Mouse (Mus musculus) embryonic facial prominence, embryonic 14.5 days (tissue): ENCODE measurements around the gene Atp6v0c. TPM values are rescaled to one million over a fixed set of nuclear protein-coding genes. Genes with fewer than 3 reads are reported as not detected.

Experiments used
- ATAC-seq: fragments of 200-750 bp; cut with Nextera tagmentation; 2 replicates; pipeline ENCODE4 v1.8.0; 2017; ENCODE audit warnings: low read depth, moderate number of reproducible peaks, moderate TSS enrichment
- DNase-seq: peaks from one replicate; pipeline ENCODE4 v3.0.0-alpha.2; 2015; ENCODE audit warnings: low spot score
- H3K27ac ChIP-seq: fragments of 300-500 bp; sonication (generic); replicated peaks from 2 replicates; pipeline ENCODE4 v1.5.1; 2014; ENCODE audit warnings: low read depth, mild to moderate bottlenecking, low read length, moderate library complexity
- H3K27me3 ChIP-seq: fragments of 300-500 bp; sonication (generic); replicated peaks from 2 replicates; pipeline ENCODE4 v1.6.1; 2014; ENCODE audit warnings: low read length; ENCODE audit not compliant: control insufficient read depth, insufficient read depth
- H3K36me3 ChIP-seq: fragments of 300-500 bp; sonication (generic); 2 replicates; pipeline ENCODE4 v1.6.1; 2014; ENCODE audit warnings: low read length, mixed read lengths; ENCODE audit not compliant: control insufficient read depth, insufficient read depth
- H3K4me1 ChIP-seq: fragments of 300-500 bp; sonication (generic); 2 replicates; pipeline ENCODE4 v1.6.1; 2014; ENCODE audit warnings: antibody characterized with exemption, low read length; ENCODE audit not compliant: control insufficient read depth, insufficient read depth
- H3K4me2 ChIP-seq: fragments of 300-500 bp; sonication (generic); 2 replicates; pipeline ENCODE4 v1.6.1; 2014; ENCODE audit warnings: low read depth, mild to moderate bottlenecking, low read length, moderate library complexity, mixed read lengths
- H3K4me3 ChIP-seq: fragments of 300-500 bp; sonication (generic); 2 replicates; pipeline ENCODE4 v1.5.1; 2014; ENCODE audit warnings: low read depth, mild to moderate bottlenecking, low read length
- H3K9ac ChIP-seq: fragments of 300-500 bp; sonication (generic); 2 replicates; pipeline ENCODE4 v1.6.1; 2014; ENCODE audit warnings: low read depth, mild to moderate bottlenecking, low read length, moderate library complexity, mixed read lengths
- H3K9me3 ChIP-seq: fragments of 300-500 bp; sonication (generic); 2 replicates; pipeline ENCODE4 v1.6.1; 2016; ENCODE audit warnings: low read length; ENCODE audit not compliant: control insufficient read depth
- WGBS: fragments of 180-500 bp; shearing (Covaris S2); extraction: QIAGEN DNeasy Blood & Tissue Kit; methylation state at CpG from one replicate; pipeline ENCODE4 v1.1.7; 2014; 5-methylcytosine and 5-hydroxymethylcytosine counted together
- polyA plus RNA-seq: library from polyadenylated mRNA; unstranded; fragments of >200 nt; fragmentation: Nextera tagmentation; extraction: Ambion mirVana; gene quantifications from 2 replicates; pipeline ENCODE4 v1.2.1, GENCODE M21; 2014

Atp6v0c gene
- polyA plus RNA-seq, 1 experiment from 2014 or later: 574 TPM

- 47% methylated on average over 4 of the region's 4 CpGs for WGBS
- DNase-seq (no peak), ATAC-seq (no peak)
- peak overlapping the region; percentile 11; the same call in 1 of the 2 replicates for H3K4me2 ChIP-seq
- no peaks in the 10 kb centered on the region for H3K27me3 ChIP-seq
- no peak overlapping the region for H3K27ac ChIP-seq
- peaks cover 43% of the 10 kb centered on the region for H3K4me1 ChIP-seq
- no peaks in the 10 kb centered on the region for H3K36me3 ChIP-seq
- H3K9me3 ChIP-seq: no peaks in the 10 kb centered on the region
- no peak overlapping the region for H3K4me3 ChIP-seq
- H3K9ac ChIP-seq: no peak overlapping the region
These were observed 33.6 kb upstream of the Atp6v0c start for GRCm38 (mm10) chr17:24203068-24203467.

- DNase-seq (no peak), ATAC-seq (no peak)
- Histone ChIP-seq H3K27me3 (no peaks in the 10 kb centered on the region), H3K36me3 (no peaks in the 10 kb centered on the region), H3K9ac (no peak overlapping the region), H3K9me3 (no peaks in the 10 kb centered on the region), H3K4me2 (no peak overlapping the region), H3K4me3 (no peak overlapping the region), H3K4me1 (peaks cover 23% of the 10 kb centered on the region), H3K27ac (no peak overlapping the region)
- 80% methylated on average over 4 of the region's 4 CpGs for WGBS
These were observed 31.6 kb upstream of the Atp6v0c start for GRCm38 (mm10) chr17:24201092-24201491.

GRCm38 (mm10) chr17:24199741-24200140, 30.2 kb upstream of the Atp6v0c start:
- Histone ChIP-seq H3K27ac (no peak overlapping the region), H3K36me3 (no peaks in the 10 kb centered on the region), H3K9me3 (no peaks in the 10 kb centered on the region), H3K4me2 (no peak overlapping the region), H3K9ac (0 out of 2 replicates have a peak overlapping the region, but pooled peaks have one; percentile 30), H3K27me3 (no peaks in the 10 kb centered on the region), H3K4me1 (peaks cover 17% of the 10 kb centered on the region), H3K4me3 (no peak overlapping the region)
- WGBS: 66% methylated on average over 4 of the region's 4 CpGs
- DNase-seq (no peak), ATAC-seq (no peak)

GRCm38 (mm10) chr17:24199252-24199651, 29.8 kb upstream of the Atp6v0c start:
- DNase-seq (no peak), ATAC-seq (no peak)
- H3K9me3 ChIP-seq: no peaks in the 10 kb centered on the region
- H3K4me2 ChIP-seq: no peak overlapping the region
- H3K4me3 ChIP-seq: no peak overlapping the region
- H3K27me3 ChIP-seq: no peaks in the 10 kb centered on the region
- H3K27ac ChIP-seq: no peak overlapping the region
- peaks cover 12% of the 10 kb centered on the region; the same call in 1 of the 2 replicates for H3K4me1 ChIP-seq
- WGBS: 86% methylated on average over 4 of the region's 4 CpGs
- H3K36me3 ChIP-seq: no peaks in the 10 kb centered on the region
- no peak overlapping the region for H3K9ac ChIP-seq

- Histone ChIP-seq H3K4me3 (no peak overlapping the region), H3K36me3 (no peaks in the 10 kb centered on the region), H3K4me2 (no peak overlapping the region), H3K9ac (no peak overlapping the region), H3K9me3 (no peaks in the 10 kb centered on the region), H3K27ac (no peak overlapping the region), H3K4me1 (no peaks in the 10 kb centered on the region), H3K27me3 (no peaks in the 10 kb centered on the region)
- ATAC-seq (no peak), DNase-seq (no peak)
- WGBS: 67% methylated on average over 15 of the region's 15 CpGs
These were observed 27.7 kb upstream of the Atp6v0c start for GRCm38 (mm10) chr17:24197032-24197824.

- H3K27me3 ChIP-seq: no peaks in the 10 kb centered on the region
- H3K4me1 ChIP-seq: no peaks in the 10 kb centered on the region
- no peaks in the 10 kb centered on the region for H3K36me3 ChIP-seq
- H3K9me3 ChIP-seq: no peaks in the 10 kb centered on the region
- no peak overlapping the region for H3K4me3 ChIP-seq
- no peak for ATAC-seq
- 59% methylated on average over 2 of the region's 2 CpGs for WGBS
- H3K27ac ChIP-seq: no peak overlapping the region
- no peak for DNase-seq
- no peak overlapping the region for H3K4me2 ChIP-seq
- H3K9ac ChIP-seq: no peak overlapping the region
These were observed 25.8 kb upstream of the Atp6v0c start for GRCm38 (mm10) chr17:24195349-24195748.

GRCm38 (mm10) chr17:24193769-24194168, 24.3 kb upstream of the Atp6v0c start:
- ATAC-seq (no peak), DNase-seq (no peak)
- Histone ChIP-seq H3K27ac (no peak overlapping the region), H3K36me3 (peaks cover 6% of the 10 kb centered on the region; the same call in 1 of the 2 replicates), H3K9me3 (no peaks in the 10 kb centered on the region), H3K4me1 (no peaks in the 10 kb centered on the region), H3K9ac (peak overlapping the region; percentile 25; the same call in 1 of the 2 replicates), H3K4me2 (no peak overlapping the region), H3K27me3 (no peaks in the 10 kb centered on the region), H3K4me3 (no peak overlapping the region)
- WGBS: 73% methylated on average over 5 of the region's 5 CpGs

DNA sequence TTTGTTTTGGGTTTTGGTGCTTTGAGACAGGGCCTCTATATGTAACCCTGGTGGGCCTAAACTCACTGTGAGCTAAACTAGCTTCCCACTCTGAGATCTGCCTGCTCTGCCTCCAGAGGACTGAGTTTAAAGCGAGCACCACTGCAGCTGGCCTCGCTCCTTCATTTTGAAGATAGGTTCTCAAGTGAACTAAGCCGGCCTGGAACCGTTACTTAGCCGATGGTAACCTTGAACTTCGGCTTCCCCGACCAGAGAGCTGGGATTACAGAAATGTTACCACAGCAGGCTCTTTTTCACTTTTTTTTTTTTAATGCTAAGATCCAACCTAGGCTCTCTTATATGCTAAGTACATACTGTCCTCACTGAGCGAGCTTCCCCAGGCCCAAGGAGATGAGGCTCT, 23.8 kb upstream of the Atp6v0c start:
- 85% methylated on average over 8 of the region's 8 CpGs for whole genome bisulfite sequencing
- Histone ChIP-seq H3K4me3 (no peak overlapping the region), H3K9ac (no peak overlapping the region), H3K4me2 (no peak overlapping the region), H3K9me3 (no peaks in the 10 kb centered on the region), H3K27ac (no peak overlapping the region), H3K4me1 (no peaks in the 10 kb centered on the region), H3K27me3 (no peaks in the 10 kb centered on the region), H3K36me3 (peaks cover 6% of the 10 kb centered on the region; the same call in 1 of the 2 replicates)
- no peak for ATAC-seq
- no peak for DNase-seq

DNA sequence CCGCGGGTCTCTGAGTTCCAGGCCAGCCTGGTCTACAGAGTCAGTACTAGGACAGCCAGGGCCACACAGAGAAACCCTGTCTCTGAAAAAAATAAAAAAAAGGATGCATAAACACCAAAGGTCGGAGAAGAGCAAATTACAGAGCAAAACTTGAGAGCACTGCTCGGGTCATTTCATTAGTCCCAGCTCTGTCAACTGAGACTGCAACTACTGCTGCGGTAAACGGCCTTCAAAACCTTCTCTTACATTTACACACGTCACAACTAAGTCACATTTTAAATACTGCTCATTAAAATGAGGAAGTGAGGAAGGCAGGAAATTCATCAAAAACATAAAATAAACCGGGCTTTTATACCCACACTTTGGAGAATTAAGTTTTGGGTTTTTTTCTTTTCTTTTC, 23.3 kb upstream of the Atp6v0c start:
- DNase-seq: no peak
- 69% methylated on average over 8 of the region's 8 CpGs for WGBS
- H3K4me3 ChIP-seq: no peak overlapping the region
- H3K4me2 ChIP-seq: no peak overlapping the region
- H3K9me3 ChIP-seq: no peaks in the 10 kb centered on the region
- no peaks in the 10 kb centered on the region for H3K4me1 ChIP-seq
- no peak for ATAC-seq
- no peaks in the 10 kb centered on the region for H3K27me3 ChIP-seq
- no peak overlapping the region for H3K27ac ChIP-seq
- H3K36me3 ChIP-seq: peaks cover 10% of the 10 kb centered on the region
- no peak overlapping the region for H3K9ac ChIP-seq
